Mouse (Mus musculus) left cerebral cortex, postnatal 14 days (tissue): Measurements from ENCODE around the gene Lima1. TPM values are rescaled to one million over a fixed set of nuclear protein-coding genes. Genes with fewer than 3 reads are reported as not detected.
"Not testable (repeated sequence)": the region's sequence is repeated elsewhere in the genome, so short reads cannot be mapped to it uniquely, and the experiment has no call there.

Source experiments
- DNase-seq, 2 experiments: peaks; one replicate each; pipeline ENCODE4 v3.0.0; 2021 to 2022; ENCODE audit warnings: low spot score in 2 of 2, mixed read lengths in 1 of 2
- intact Hi-C: fragments of 180-260 bp; cut with DNase I; formaldehyde crosslinking; loops from one replicate; pipeline ENCODE4 v1.15.1; 2025
- total RNA-seq, 2 experiments: library from RNA; stranded (reverse); gene quantifications; 2 replicates each; pipeline ENCODE4 v1.2.3; 2021

The Lima1 gene
- total RNA-seq, 2 experiments from 2014 or later = 10.2 to 13.4 TPM

- DNase-seq = no peak
- intact Hi-C loops = no loop called here
These were observed 28.6 kb downstream of the Lima1 start for GRCm38 (mm10) chr15:99846633-99847032.

DNA sequence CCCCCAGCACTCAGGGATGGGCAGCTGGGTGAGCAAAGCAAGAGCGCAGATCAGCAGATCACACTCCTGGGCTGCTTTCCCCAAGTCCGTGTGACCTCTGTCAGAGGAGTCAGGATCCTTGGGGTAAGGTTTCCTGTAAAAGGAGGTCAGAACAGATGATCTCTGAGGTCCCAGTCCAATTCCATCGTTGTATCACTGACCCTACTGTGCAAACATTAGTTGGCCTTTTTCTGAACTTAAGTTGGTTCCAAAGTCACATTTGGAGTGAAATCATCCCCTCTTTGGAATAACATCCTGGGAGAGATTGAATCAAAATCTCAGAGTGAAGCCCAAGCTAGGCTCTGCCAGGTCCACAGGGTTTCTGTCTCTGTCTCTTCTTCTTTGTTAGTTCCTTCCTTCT is 31.4 kb downstream of the Lima1 start:
- DNase-seq = no peak
- intact Hi-C loops = no loop called here

DNA sequence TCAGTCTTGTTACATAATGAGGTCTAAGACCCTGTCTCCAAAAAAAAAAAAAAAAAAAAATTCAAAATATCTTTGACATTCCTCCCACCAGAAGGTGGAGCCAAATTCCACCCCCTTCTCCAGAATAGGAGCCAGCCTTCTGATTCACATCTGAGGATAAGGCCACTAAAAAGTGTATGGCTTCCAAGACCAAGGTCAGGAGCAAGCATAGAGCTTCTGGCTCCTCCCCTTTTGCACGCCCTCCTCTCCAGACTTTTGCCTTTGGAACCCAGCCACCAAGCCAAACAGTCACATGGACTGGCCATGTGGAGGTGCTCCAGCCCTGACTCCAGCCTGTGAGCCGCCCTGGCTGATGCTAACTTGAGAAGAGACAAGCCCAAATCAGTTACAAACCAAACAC is 35.3 kb downstream of the Lima1 start:
- intact Hi-C loops = no loop called here

DNA sequence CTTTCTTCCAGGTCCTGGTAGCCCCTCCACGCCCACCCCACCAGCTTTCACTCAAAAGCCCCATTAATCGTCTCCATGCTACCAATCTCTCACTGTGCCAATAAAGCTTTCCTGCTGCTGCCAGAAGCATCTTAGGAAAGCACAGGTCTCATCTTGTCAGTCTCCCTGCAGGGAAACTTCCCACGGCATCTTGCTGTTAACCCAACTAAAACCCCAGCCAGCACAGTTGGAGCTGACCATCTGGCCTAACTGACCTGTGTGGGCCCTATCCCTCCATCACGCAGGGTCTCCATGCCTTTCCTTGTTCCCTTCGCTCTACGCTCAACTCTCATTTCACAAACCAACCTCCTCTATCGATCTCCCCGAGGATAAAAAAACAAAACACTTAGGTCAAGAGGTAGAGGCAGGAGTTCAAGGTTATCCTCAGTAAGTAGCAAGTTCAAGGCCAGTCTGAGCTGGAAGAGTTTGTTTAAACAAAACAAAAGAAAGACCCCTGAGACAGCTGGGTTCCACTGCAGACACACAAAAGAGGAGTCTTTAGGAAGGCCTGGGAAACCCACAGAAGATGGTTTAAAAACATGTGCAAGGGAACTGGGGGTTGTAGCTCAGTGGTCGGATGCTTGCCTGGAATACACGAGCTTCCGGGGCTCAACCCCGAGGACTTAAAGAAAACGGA is 36.0 kb downstream of the Lima1 start:
- DNase-seq = no peak
- intact Hi-C loops = no loop called here

More for the DNA sequence above, 35.3 kb downstream of the Lima1 start:
- no peak for DNase-seq

- no peak for DNase-seq
- intact Hi-C loops = no loop called here
These were observed 37.7 kb downstream of the Lima1 start for GRCm38 (mm10) chr15:99837561-99837960.

DNA sequence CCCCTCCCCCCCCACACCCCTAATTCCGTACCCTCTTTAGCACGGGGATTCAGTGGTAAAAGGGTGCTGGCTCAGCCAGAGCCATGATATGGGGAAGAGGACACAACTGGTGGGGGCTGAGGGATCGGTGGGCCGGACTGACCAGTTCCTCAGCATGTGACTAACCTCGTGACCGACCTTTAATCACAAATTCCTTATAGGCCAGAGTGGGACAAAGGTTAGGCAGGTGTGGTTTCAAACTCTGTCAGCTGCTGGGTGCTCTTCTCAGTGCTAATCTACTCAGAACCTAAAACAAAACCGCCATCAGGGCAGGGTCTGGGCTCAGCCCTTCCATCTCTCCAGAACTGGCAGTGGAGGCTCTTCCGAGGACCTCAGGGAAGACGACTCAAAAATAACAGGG is 40.1 kb downstream of the Lima1 start:
- intact Hi-C loops = no loop called here
- DNase-seq = no peak

GRCm38 (mm10) chr15:99834681-99835080 is 40.6 kb downstream of the Lima1 start:
- no peak for DNase-seq
- intact Hi-C loops = no loop called here

DNA sequence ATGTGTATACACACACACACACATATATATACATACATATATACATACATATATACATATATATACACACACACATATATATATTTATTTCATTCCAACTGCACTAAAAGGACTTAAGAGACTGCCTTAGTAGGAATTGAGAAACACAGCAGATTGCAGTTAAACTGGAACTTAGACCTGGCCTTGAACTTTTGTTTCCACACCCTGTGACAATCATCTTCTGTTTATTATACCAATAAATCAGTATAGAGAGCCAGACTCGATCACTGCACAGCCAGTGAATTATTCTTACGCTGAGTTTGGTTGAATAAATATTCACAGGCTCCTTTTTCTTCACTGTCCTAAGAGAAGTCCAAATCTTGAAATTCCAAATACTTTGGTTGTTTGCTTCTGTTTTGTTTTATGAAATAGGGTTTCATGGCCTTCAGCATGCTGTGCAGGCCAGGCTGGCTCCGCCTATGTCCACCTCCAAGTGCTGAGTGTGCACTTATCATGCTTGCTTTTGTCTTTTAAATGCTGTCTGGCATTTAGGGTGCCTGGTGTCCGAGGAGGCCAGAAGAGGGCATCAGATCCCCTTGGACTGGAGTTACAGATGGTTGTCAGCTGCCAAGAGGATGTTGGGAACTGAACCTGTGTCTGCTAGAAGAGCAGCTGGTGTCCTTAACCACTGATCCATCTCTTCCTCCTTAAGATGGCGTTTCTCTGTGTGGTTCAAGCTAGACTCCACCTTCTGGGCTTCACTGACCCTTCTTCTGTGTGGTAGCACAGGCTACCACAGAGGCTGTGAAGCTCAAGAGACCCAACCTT is 41.4 kb downstream of the Lima1 start:
- intact Hi-C loops = no loop called here

GRCm38 (mm10) chr15:99831535-99831934 is 43.7 kb downstream of the Lima1 start:
- intact Hi-C loops = no loop called here
- no peak for DNase-seq

More for the DNA sequence above, 41.4 kb downstream of the Lima1 start:
- DNase-seq = no peak

- intact Hi-C loops = no loop called here
- no peak for DNase-seq
These were observed 47.2 kb downstream of the Lima1 start for GRCm38 (mm10) chr15:99828061-99828460.

DNA sequence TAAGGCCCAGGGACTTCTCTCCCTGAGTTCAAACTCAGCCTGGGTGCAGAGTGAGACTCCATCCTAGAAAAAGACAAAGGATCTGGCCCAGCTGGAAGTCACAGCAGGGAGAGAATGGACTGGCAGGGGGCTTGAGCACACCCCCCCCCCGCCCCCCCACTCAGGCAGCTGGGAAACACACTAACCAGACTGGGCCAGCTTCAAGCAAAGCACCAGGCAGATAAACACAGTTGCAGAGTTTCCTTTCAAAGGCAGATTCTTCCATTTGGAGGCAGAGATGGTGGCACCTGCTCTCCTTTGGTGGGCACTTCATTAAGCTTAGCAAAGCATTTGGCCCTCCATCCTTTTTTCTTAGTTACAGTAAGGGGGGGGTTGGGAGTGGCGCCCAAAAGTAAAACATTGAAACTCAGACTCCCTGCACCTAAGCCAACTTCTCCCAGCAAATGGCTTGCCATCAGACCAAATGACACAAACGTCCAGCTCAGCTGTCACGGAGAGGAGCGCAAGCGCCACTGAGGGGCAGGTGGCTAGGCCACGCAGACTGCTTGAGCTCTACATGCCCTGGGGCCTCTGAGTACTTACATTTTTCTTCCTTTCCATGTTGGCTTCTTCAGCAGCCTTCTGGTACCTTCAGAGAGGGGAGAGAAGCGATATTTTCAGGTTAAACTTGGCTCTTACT is 48.9 kb downstream of the Lima1 start:
- no peak for DNase-seq
- intact Hi-C loops = no loop called here

- DNase-seq = no peak
- intact Hi-C loops = no loop called here
These were observed 50.0 kb downstream of the Lima1 start for GRCm38 (mm10) chr15:99825211-99825610.

- DNase-seq = no peak
- intact Hi-C loops = no loop called here
These were observed 51.8 kb downstream of the Lima1 start for GRCm38 (mm10) chr15:99823322-99823898.

GRCm38 (mm10) chr15:99822501-99822900 is 52.8 kb downstream of the Lima1 start:
- DNase-seq, intact Hi-C loops: not testable (repeated sequence)

- no peak for DNase-seq
- intact Hi-C loops = loop anchor here (10.0 kb wide), 1 partner anchor 55 kb away; the partner anchor contains the start of gene Lima1
These were observed 55.5 kb downstream of the Lima1 start for GRCm38 (mm10) chr15:99819621-99820279.

DNA sequence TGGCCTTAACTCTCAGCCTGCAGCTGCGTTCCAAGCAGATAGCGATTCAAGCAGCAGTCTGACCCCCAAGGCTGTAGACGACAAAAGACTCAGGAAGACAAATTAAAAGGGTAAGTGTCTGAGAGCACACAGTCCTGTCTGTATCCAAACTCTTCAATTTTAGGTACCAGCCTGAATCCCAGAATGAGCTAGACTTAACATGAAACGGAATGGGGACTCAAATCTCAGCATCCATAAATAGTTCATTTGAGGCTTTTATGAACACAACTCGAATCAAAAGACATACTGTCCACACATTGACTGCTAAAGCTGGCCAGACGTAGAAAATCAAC is 56.2 kb downstream of the Lima1 start:
- no peak for DNase-seq

GRCm38 (mm10) chr15:99818321-99819108 is 56.7 kb downstream of the Lima1 start:
- intact Hi-C loops = loop anchor here (10.0 kb wide), 1 partner anchor 56 kb away; the partner anchor contains the start of gene Lima1
- peak; percentile 26 to 32 for DNase-seq

More for the DNA sequence above, 56.2 kb downstream of the Lima1 start:
- intact Hi-C loops = loop anchor here (10.0 kb wide), 1 partner anchor 56 kb away; the partner anchor contains the start of gene Lima1
